Mouse (Mus musculus): Measurements from ENCODE around the gene Gstm5. TPM values are rescaled to one million over a fixed set of nuclear protein-coding genes. Genes with fewer than 3 reads are reported as not detected.

Gene Gstm5
- polyA plus RNA-seq, 1 experiment, result 198 TPM

- TF ChIP-seq CTCF (conservative IDR thresholded peaks at IDR 0.05; ENCODE audit: insufficient read depth, insufficient read length, low read depth, low read length) (no peak), POLR2A (IDR thresholded peaks at IDR 0.05; ENCODE audit: low read depth, low read length) (no peak)
- 91% methylated on average over 5 of the region's 5 CpGs for WGBS
- DNase-seq, result no peak
- Histone ChIP-seq H3K36me3 (ENCODE audit: control insufficient read depth, insufficient read depth, low read length) (no peaks in the 10 kb centered on the region), H3K27me3 (replicated peaks; ENCODE audit: control insufficient read depth, insufficient read depth, low read length) (no peaks in the 10 kb centered on the region), H3K4me1 (ENCODE audit: control insufficient read depth, insufficient read depth, low read length) (no peaks in the 10 kb centered on the region; the same call in 1 of the 2 replicates), H3K27ac (ENCODE audit: insufficient read depth, low read depth, low read length) (no peak overlapping the region), H3K4me3 (ENCODE audit: insufficient read depth, low read depth, low read length) (no peak overlapping the region)
These were observed 24.7 kb downstream of the Gstm5 start for GRCm38 (mm10) chr3:107920348-107920747.

DNA sequence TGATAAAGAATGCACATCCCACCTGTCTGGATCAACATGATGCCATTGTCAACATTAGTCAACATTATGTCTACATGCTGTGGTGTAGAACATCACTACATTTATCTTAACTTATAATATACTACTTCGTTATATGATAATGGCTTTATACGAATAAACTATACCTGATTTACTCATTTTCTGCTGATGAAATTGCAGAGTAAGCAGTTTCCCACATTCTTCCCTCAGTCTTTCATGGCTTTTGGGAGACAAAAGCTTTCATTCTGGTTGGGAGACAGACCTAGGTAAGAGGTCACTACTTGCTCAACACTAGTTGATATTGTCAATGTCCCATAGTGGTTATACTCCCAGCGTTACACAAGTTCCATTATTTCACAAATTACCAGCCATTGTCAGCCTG is 29.7 kb downstream of the Gstm5 start:
- Histone ChIP-seq H3K4me3 (ENCODE audit: insufficient read depth, low read depth, low read length) (no peak overlapping the region), H3K36me3 (ENCODE audit: control insufficient read depth, insufficient read depth, low read length) (no peaks in the 10 kb centered on the region), H3K27ac (ENCODE audit: insufficient read depth, low read depth, low read length) (no peak overlapping the region), H3K4me1 (ENCODE audit: control insufficient read depth, insufficient read depth, low read length) (no peaks in the 10 kb centered on the region), H3K27me3 (replicated peaks; ENCODE audit: control insufficient read depth, insufficient read depth, low read length) (no peaks in the 10 kb centered on the region)
- 97% methylated on average over 3 of the region's 3 CpGs for WGBS
- no peak for TF ChIP-seq POLR2A (IDR thresholded peaks at IDR 0.05; ENCODE audit: low read depth, low read length)
- TF ChIP-seq CTCF (conservative IDR thresholded peaks at IDR 0.05; ENCODE audit: insufficient read depth, insufficient read length, low read depth, low read length), result no peak
- DNase-seq, result no peak

DNA sequence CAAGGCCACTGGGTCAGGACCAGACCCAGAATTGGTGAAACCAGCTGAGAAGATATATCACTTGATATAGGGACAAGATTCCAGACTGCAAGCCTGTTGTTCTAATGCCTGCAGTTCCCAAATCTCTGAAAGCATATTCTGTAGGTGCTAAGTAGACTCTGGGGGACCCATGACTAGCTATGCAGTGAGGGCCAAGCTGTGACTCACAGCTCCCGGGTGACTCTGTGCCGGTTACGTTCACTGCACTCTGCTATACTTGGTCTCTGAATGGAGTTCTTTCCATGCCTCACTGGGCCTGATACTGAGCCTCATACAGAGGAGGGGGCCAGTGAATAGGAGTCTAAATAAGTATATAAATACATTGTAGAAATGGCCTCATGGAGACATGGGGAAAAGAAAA is 32.2 kb downstream of the Gstm5 start:
- Histone ChIP-seq H3K27me3 (replicated peaks; ENCODE audit: control insufficient read depth, insufficient read depth, low read length) (no peaks in the 10 kb centered on the region), H3K4me1 (ENCODE audit: control insufficient read depth, insufficient read depth, low read length) (peaks cover 4% of the 10 kb centered on the region; the same call in 1 of the 2 replicates), H3K27ac (ENCODE audit: insufficient read depth, low read depth, low read length) (no peak overlapping the region), H3K4me3 (ENCODE audit: insufficient read depth, low read depth, low read length) (no peak overlapping the region), H3K36me3 (ENCODE audit: control insufficient read depth, insufficient read depth, low read length) (no peaks in the 10 kb centered on the region)
- no peak for TF ChIP-seq CTCF (conservative IDR thresholded peaks at IDR 0.05; ENCODE audit: insufficient read depth, insufficient read length, low read depth, low read length)
- no peak for TF ChIP-seq POLR2A (IDR thresholded peaks at IDR 0.05; ENCODE audit: low read depth, low read length)
- DNase-seq, result no peak
- 63% methylated on average over 3 of the region's 3 CpGs for WGBS

- Histone ChIP-seq H3K27me3 (replicated peaks; ENCODE audit: control insufficient read depth, insufficient read depth, low read length) (no peaks in the 10 kb centered on the region), H3K4me3 (ENCODE audit: insufficient read depth, low read depth, low read length) (no peak overlapping the region), H3K36me3 (ENCODE audit: control insufficient read depth, insufficient read depth, low read length) (no peaks in the 10 kb centered on the region), H3K27ac (ENCODE audit: insufficient read depth, low read depth, low read length) (no peak overlapping the region), H3K4me1 (ENCODE audit: control insufficient read depth, insufficient read depth, low read length) (peaks cover 4% of the 10 kb centered on the region; the same call in 1 of the 2 replicates)
- TF ChIP-seq POLR2A (IDR thresholded peaks at IDR 0.05; ENCODE audit: low read depth, low read length) (no peak), CTCF (conservative IDR thresholded peaks at IDR 0.05; ENCODE audit: insufficient read depth, insufficient read length, low read depth, low read length) (no peak)
- no peak for DNase-seq
- WGBS, result 80% methylated on average over 11 of the region's 11 CpGs
These were observed 33.1 kb downstream of the Gstm5 start for GRCm38 (mm10) chr3:107928691-107929090.

GRCm38 (mm10) chr3:107929243-107929642 is 33.6 kb downstream of the Gstm5 start:
- Histone ChIP-seq H3K27ac (ENCODE audit: insufficient read depth, low read depth, low read length) (no peak overlapping the region), H3K27me3 (replicated peaks; ENCODE audit: control insufficient read depth, insufficient read depth, low read length) (no peaks in the 10 kb centered on the region), H3K4me3 (ENCODE audit: insufficient read depth, low read depth, low read length) (no peak overlapping the region), H3K4me1 (ENCODE audit: control insufficient read depth, insufficient read depth, low read length) (peaks cover 4% of the 10 kb centered on the region; the same call in 1 of the 2 replicates), H3K36me3 (ENCODE audit: control insufficient read depth, insufficient read depth, low read length) (no peaks in the 10 kb centered on the region)
- no peak for TF ChIP-seq POLR2A (IDR thresholded peaks at IDR 0.05; ENCODE audit: low read depth, low read length)
- WGBS, result 85% methylated on average over 4 of the region's 4 CpGs
- DNase-seq, result no peak

GRCm38 (mm10) chr3:107929731-107930130 is 34.1 kb downstream of the Gstm5 start:
- TF ChIP-seq POLR2A (IDR thresholded peaks at IDR 0.05; ENCODE audit: low read depth, low read length) (no peak), CTCF (conservative IDR thresholded peaks at IDR 0.05; ENCODE audit: insufficient read depth, insufficient read length, low read depth, low read length) (no peak)
- Histone ChIP-seq H3K4me1 (ENCODE audit: control insufficient read depth, insufficient read depth, low read length) (peaks cover 4% of the 10 kb centered on the region; the same call in 1 of the 2 replicates), H3K4me3 (ENCODE audit: insufficient read depth, low read depth, low read length) (no peak overlapping the region), H3K27me3 (replicated peaks; ENCODE audit: control insufficient read depth, insufficient read depth, low read length) (no peaks in the 10 kb centered on the region), H3K27ac (ENCODE audit: insufficient read depth, low read depth, low read length) (no peak overlapping the region), H3K36me3 (ENCODE audit: control insufficient read depth, insufficient read depth, low read length) (no peaks in the 10 kb centered on the region)
- no peak for DNase-seq
- WGBS, result 91% methylated on average over 4 of the region's 4 CpGs

DNA sequence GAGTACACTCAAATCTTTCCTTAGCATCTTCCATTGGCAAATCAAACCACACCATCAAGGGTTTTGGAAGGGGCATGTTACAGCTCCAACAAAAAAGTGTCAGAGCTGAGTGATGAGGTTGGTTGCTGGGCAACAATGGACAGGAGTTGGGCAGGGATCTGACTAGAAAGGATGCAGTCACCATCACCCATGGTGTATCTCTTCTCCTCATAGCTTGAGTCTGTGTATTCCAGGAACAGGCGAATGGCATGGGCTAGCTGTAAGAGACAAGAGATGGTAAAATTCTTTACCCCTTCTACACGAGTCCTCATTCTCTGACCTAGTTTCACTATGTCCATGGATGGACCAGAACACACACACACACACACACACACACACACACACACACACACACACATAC is 35.5 kb downstream of the Gstm5 start:
- 59% methylated on average over 2 of the region's 2 CpGs for WGBS
- TF ChIP-seq CTCF (conservative IDR thresholded peaks at IDR 0.05; ENCODE audit: insufficient read depth, insufficient read length, low read depth, low read length) (no peak), POLR2A (IDR thresholded peaks at IDR 0.05; ENCODE audit: low read depth, low read length) (no peak)
- Histone ChIP-seq H3K36me3 (ENCODE audit: control insufficient read depth, insufficient read depth, low read length) (no peaks in the 10 kb centered on the region), H3K27ac (ENCODE audit: insufficient read depth, low read depth, low read length) (peak overlapping the region; percentile 33; the same call in 1 of the 2 replicates), H3K27me3 (replicated peaks; ENCODE audit: control insufficient read depth, insufficient read depth, low read length) (no peaks in the 10 kb centered on the region), H3K4me3 (ENCODE audit: insufficient read depth, low read depth, low read length) (peak overlapping the region; percentile 46), H3K4me1 (ENCODE audit: control insufficient read depth, insufficient read depth, low read length) (peaks cover 4% of the 10 kb centered on the region; the same call in 1 of the 2 replicates)
- DNase-seq, result no peak

Data from kidney, adult 2 months (tissue).